Mouse (Mus musculus) T-helper 17 cell (primary cell): ENCODE measurements around the gene Galnt9.

ENCODE experiments used
- in situ Hi-C, 2 experiments: fragments of 300-600 bp; cut with MboI, MseI; formaldehyde crosslinking; loops; 1 replicate in 1 of 2; 2 replicates in 1 of 2; pipeline ENCODE4 v1.15.1; 2025; ENCODE audit warnings: high pct_unique_total_duplicates in 2 of 2

Gene Galnt9

DNA sequence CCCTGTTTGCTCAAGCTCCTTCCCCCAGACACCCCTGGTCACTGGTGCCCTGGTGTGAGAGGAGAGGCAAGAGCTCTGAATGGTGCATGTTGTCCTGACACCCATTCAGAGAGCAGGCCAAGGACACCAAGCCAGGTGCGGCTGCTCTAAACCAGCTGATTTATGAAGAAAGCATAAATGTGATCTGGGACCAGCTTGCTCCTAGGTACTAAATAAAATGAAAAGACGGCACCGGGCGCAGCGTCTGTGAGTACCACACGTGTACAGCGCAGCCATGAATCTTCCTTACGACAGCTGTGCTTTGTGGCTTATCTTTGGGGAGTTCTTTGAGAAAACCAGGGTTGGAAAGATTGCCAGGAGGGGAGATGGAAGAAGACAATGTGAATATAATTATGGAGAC lies 8.2 kb upstream of the Galnt9 start:
- in situ Hi-C loops, result loop anchor here in 1 of 2 experiments (5.0 kb wide), 1 partner anchor 41 kb away; no protein-coding TSS in a partner anchor

DNA sequence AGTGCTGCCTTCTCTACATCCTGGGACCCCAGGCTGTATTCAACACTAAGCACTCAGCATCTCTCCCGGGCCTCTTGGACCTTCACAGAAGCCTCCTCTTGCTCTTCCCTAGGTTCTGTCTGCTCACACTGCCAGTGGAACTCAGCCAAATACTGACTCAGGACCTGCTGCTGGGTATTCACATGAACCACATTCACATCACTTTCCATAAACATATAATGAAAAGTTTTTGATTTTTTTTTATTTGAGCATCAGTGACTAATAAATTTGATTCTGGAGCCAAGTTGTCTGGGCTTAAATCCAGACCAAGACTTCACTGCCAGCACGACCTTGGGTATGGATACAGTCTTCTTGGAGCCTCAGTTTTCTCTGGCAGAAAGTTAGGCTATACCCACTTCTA lies 3.2 kb upstream of the Galnt9 start:
- in situ Hi-C loops, result loop anchor here in 1 of 2 experiments (10.0 kb wide), 1 partner anchor 1194 kb away; the partner anchor contains the start of gene Gm26897

DNA sequence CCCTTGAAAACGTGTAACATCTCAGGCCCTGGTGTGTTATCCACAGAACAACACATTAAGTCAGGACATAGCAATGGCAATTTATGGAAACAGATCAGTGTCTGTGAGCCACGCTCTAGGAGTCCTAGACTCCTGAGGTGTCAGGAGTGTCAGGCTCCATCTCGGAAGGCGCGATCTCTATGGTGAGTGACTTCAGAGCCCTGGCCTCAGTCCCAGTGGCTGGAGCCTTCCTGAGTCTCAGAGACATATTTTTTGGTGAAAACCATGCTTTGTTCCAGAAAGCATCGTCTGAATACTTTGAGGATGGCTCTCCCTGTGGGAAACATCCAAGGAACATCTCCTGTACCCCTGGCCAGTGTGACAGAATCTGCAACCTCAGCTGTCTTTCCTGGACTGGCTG lies 2.7 kb upstream of the Galnt9 start:
- in situ Hi-C loops, result loop anchor here in 1 of 2 experiments (10.0 kb wide), 1 partner anchor 1193 kb away; the partner anchor contains the start of gene Gm26897

DNA sequence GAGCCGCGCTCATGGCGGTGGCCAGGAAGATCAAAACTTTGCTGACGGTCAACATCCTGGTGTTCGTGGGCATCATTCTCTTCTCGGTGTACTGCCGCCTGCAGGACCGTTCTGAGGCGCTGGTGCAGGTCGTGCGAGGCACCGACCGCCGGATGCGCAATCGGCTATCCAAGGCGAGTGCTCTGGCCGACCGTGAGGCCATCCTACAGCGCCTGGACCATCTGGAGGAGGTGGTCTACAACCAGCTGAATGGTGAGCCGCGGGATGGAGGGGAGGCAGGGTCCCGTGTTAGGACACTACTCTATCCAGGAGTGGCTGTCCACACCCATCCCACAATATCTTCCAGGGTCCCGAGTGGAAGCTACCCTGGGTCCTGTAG lies 525 bp downstream of the Galnt9 start:
- in situ Hi-C loops, result loop anchor here in 1 of 2 experiments (10.0 kb wide), 1 partner anchor 1190 kb away; the partner anchor contains the start of gene Gm26897

DNA sequence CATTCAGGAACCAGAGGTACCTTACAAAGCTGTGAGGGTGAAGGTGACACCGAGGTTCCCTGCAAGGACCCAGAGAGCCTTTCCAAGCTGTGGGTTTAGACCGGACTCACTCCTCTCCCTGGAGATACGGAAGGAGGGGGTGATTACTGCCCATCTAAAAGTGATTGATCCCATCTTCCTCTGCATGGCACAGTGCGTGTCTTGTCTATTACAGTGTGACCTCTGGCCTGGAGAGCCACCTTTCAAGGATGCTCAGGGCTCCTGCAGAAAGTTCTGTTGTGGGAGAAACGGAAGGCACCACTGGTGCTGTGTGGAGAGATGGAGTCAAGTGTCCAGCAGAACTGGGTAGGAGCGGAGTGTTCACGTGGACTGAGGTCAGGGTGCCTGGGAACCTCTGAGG lies 1.2 kb downstream of the Galnt9 start:
- in situ Hi-C loops, result loop anchor here in 1 of 2 experiments (10.0 kb wide), 1 partner anchor 1189 kb away; the partner anchor contains the start of gene Gm26897

DNA sequence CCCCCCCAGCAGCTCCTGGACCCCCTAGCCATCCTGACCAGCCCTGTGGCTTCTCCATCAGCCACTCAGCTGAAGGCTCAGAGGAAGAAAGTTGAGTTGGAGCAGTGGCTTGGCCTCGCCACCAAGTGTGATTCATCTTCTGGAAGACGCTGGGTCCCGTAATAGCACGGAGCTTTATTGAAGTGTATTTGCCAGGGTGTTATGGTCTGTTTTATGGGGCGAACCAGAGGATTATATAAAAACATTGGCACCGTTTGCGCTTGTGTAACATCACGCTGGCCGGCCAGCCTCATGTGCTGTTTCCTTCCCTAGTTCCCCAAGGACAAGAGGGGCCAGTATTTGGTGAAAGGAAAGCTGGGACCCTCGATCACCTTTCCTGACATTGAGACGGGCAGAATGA lies 2.0 kb downstream of the Galnt9 start:
- in situ Hi-C loops, result loop anchor here in 1 of 2 experiments (10.0 kb wide), 1 partner anchor 1189 kb away; the partner anchor contains the start of gene Gm26897

DNA sequence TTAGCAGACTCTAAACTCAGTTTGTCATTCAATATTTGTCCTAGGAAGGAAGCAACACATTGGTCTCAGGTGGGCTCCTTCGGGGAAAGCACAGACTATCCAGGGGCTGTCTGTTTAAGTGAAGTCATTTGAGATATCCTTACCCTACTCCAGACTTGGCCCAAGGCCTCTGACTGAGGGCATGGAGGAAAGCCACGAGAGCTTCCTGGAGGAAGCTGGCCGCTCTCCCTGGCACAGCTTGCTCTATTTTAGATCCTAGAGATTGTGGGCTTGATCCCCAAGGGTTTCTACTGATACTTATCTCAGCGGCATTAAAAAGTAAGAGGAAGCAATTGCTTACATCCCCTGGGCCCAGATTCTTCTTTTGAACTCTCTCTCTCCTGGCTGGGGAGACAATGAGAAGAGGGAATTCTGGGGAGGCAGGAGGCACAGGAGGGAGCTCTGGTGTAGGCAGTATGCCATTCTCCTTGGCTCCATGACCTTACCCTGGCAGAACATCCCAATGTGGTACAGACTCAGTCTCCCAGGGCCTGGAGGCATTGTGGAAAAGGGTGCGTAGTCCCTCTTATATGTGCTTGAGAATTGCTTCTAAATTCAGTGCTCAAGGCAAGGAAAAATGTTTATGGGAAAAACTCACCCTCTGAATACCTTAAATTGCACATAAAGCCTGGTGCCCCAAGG lies 2.7 kb downstream of the Galnt9 start:
- in situ Hi-C loops, result loop anchor here in 1 of 2 experiments (10.0 kb wide), 1 partner anchor 1188 kb away; the partner anchor contains the start of gene Gm26897

DNA sequence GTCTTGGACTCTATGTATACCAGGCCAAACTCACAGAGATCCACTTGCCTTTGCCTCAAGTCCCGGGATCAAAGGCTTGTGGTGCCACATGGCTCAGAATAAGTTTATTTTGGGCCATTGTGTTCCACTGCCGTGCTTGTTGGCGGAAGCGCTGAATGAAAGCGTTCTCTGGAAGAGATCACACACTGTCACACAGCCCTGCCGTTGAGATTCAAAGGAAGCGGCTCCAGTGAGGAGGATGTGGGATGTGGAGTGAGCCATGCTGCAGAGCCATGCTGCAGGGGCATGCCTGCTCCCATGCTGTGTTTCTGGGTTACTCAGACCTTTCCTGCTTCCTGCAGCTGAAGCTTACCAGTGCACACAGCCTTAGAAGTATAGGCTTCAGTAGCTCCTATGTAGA lies 4.3 kb downstream of the Galnt9 start:
- in situ Hi-C loops, result loop anchor here in 1 of 2 experiments (10.0 kb wide), 1 partner anchor 1186 kb away; the partner anchor contains the start of gene Gm26897

DNA sequence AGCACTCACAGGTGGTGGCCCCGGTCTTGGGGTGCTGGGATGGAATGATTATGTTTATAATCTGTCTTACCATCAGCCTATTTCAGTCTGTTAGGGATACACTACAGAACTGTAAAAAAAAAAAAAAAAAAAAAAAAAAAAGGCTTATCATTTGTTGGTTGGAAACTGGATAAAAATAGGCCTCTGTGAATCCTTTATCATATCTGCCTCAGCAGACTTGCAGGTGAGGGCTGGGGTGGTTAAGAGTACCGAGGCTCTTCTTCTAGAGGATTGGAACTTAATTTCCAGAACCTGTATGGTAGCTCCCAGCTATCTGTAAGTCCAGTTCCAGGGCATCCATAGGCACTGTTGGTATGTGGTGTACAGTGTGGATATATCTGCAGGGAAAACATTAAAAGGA lies 6.0 kb downstream of the Galnt9 start:
- in situ Hi-C loops, result no loop called here

DNA sequence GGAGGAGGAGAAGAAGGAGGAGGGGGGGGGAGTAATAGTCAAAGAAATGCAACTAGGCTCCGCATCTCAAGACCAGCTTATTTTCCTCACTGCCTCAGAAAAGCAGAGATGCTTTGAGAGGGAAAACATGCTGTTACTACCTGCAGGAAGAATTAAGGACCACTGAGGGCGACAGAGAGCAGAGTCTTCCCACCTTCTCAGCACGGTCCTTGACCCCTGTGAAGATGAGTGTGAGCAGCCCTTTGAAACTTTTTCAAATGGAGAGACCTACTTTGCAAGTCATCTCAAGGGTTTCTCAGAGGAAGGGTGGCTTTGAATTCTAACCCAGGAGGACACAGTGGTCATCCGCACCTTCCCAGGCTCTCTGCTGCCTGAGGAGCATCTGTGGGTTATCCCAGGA lies 6.7 kb downstream of the Galnt9 start:
- in situ Hi-C loops, result no loop called here

DNA sequence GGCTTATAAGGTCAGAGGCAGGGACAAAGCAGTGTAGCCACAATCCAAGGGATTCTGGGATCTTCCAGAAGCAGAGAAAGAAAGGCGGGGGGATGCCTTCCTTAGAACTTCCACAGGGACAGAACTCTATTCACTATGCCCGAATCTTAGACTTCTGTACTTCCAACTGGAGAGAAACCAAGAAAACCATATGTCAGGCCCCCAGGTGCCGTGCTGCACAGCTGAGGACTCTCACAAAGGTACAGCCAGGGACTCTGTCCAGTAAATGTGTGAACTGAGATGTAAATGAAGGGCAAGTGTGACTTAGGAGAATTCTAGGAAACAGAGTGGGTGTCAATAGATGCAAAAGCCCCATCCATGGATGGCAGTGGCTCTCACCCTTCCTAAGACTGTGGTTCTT lies 7.8 kb downstream of the Galnt9 start:
- in situ Hi-C loops, result no loop called here

DNA sequence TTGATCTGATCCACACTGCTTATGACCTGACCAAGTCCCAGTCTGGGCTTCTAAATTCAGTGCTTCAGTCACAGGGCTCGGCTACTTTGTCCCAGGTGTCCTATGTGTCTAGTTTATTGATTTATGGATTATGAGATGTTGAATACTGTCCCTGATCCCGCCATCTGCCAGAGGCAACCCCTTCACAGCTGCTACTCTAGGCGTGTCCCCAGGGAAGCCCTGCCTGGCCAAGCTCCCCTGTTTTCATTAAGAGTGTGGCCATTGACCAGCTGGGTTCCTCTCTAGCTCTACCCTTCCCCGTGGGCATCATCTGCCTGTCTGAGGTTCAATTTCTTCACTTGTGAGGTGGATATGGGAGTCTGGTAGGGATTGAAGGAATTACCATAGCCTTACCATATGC lies 9.2 kb downstream of the Galnt9 start:
- in situ Hi-C loops, result no loop called here

DNA sequence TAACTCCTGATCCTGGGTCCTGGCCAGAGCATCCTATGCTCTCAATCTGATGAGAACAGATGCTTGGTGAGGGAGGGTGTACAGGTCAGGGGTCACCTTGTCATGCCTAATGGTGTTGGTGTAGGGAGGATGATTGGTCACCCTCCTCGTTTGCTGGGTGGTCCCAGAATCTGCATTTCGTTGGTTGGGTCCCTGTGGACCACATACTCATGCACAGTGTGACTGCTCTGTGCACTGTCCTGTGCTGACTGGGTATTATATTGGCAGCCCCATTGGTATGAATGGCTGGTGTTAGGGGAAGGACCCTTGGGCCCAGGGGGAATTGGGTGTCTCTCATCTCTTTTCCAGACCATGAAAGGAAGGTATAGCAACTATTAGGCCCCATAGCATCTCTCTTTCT lies 11.0 kb downstream of the Galnt9 start:
- in situ Hi-C loops, result loop anchor here (5.0 kb wide), 2 partner anchors 47 to 57 kb away; no protein-coding TSS in a partner anchor

DNA sequence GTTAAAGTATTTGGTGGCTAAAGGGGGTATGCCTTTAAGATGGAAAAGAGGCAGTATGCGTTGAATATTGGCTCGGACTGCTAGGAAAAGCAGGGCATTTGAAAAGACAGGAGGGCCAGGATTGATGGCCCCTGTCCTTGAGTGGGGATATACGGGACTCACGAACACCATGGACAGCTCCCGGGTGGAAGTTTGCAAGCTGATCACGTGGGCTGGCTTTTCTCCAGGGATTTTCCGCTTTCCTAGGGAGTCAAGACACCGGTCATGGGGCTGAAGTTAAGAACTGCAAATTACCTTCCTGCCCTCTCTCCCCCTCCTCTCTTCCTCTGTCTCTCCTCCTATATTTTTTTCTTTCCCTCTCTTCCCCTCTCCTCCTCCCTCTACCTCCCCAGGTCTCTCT lies 14.2 kb downstream of the Galnt9 start:
- in situ Hi-C loops, result loop anchor here (5.0 kb wide), 2 partner anchors 44 to 54 kb away; no protein-coding TSS in a partner anchor

DNA sequence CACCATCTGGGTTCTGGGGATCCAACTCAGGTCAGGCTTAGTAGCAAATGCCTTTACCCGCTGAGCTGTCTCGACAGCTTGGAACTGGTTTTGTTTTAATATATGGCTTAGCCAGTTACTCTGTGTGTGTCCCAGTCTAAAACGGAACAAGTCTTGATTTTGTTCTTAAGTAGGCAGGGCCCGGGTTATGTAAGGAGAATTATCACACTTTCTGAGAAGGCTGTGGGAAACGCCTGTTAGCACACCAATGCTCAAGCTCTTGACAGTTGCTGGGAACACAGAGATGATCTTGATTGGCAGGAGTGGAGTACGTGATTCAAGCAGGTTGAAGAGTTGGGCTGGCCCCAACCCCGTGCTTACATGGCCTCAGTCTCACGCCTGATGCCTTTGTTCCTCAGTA lies 15.5 kb downstream of the Galnt9 start:
- in situ Hi-C loops, result loop anchor here (5.0 kb wide), 2 partner anchors 43 to 53 kb away; no protein-coding TSS in a partner anchor

DNA sequence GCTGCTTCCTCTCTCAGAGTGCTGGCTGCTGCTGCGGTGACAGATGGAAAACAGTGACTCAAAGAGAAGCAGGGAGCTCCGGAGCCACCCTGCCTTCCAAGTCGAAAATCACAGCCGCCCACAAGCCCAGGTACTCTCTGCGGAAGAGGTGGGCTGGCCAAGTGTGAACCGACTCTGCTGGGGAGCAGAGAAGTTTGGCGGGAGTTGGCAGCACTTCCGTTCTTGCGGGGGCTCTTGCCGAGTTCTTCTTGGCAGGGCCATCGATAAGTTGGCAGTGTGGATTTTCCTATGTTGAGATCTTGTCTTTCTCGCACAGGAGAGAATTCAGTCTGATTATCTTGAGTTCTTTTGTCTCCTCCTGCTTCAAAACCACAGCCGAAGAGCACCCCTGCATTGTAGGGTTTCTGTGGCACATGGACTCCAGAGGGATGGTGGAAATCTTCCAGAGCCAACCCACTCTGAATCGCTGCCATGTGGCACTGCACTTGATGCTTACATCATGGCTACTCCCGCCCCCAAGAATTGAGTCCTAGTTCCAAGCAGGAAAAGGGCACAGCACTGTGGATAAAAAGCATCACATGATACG lies 18.7 kb downstream of the Galnt9 start:
- in situ Hi-C loops, result no loop called here

DNA sequence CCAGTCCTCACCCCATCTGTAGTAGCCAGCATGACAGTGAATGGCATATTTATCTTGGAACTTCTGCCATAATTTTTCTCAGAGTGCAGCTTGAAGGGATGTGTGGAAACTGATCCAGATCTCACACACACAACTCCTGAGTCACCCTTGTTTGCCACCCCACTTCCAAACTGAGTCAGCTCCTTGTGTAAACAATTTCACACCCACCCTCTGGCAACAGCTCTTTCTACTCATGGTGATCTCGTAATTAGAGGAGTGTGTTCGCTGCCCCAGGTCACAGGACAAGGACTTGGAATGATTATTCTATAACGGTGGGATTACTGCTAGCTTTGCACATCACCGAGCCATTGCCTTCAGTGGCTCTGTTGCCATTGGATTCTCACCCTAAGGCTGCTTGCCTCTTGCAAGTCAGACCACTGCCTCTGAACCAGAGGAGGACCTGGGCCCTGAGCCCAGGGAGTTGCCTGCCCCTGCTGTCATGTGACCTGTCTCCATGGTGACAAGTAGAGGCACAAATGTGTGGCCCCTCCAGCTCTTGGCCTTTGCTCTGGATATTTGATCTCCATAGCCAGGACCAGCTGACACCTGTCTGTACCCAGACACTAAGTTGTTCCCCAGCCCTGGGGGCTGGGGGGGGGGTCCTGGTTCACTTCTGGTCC lies 21.0 kb downstream of the Galnt9 start:
- in situ Hi-C loops, result no loop called here

DNA sequence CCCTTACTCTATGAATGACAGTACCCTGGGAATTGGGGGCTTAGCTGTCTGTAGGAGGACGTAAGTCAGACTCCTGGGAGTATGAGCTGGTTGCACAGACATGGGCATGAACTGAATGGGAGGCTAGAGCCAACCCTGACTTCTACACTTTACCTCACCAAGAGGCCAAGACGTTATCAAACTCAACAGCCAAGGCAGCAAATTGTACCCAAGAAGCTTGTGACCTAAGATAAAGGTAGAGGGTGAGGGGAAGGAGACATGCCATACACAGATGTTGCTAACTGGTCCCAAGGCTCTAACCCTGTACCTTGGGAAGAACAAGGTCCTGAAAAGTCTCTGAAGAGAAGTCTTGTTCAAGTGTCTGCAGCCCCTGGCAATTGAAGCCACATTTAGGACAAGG lies 23.4 kb downstream of the Galnt9 start:
- in situ Hi-C loops, result no loop called here

DNA sequence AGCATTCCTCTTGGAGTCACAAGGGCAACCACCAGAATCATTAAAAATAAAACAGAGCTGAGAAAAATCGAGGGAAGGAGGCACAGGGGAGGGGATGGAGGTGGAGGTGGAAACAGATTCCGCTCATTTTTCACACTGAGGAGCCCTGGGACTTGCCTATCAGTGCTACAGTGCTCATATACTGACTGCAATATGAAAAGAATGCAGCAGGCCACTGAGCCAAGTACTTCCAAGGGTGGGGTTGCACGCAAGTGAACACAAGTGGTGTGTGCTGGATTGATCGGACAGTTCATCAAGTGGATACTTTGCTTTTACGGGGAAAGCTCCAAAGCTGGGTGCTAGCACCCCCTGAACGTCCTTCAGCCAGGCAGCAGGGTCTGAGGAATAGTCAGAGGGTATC lies 30.7 kb downstream of the Galnt9 start:
- in situ Hi-C loops, result loop anchor here in 1 of 2 experiments (5.0 kb wide), 1 partner anchor 38 kb away; no protein-coding TSS in a partner anchor

DNA sequence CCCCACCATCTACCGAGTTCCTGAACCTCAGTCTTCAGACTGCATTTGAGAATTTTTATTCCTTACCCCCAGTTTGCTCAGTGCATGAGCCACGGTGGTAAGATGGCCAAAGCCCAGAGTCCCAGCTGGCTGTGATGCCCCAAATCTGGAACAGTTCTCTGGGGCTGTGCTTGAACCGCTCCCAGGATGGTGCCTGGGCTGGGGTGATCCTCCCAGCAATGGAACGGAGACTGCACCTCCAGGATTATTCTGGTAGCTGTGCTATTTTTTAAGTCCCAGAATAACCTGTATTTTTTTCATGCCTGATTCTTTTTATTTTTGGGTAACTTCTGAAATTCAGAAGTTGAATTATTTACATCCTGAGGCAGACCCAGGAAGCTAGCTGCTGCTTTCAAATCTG lies 35.1 kb downstream of the Galnt9 start:
- in situ Hi-C loops, result loop anchor here in 1 of 2 experiments (5.0 kb wide), 1 partner anchor 42 kb away; no protein-coding TSS in a partner anchor

DNA sequence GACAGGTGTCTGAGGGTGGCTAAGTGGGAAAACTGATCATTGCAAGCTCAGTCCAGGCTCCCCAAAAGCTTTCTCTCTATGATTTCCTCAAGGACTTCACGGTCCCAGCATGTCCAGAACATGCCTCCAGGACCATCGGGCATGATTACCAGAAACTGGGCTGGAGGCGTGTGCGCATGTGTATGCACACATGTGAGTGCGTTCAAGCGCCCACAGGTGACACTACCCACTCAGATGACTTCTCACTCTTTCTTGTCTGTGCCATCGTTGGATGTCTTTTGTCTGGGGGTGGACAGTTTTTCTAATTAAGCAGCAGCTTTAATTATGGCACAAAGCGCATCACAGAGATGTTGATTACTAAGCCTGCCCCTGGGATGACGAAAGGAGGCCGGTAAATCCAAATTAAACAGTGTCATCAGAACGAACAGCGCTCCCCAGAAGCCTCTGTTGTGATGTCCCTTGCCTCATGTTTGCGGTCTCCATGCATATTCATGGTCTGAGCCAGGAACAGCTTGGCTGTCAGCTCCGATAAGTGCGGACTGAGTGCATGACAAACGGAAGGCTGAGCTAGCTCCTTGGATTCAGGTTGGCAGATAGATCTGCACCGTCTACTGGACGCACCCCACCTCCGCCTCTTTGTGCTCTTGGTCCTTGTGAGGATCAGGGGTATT lies 36.5 kb downstream of the Galnt9 start:
- in situ Hi-C loops, result no loop called here
